Mouse (Mus musculus): ENCODE results near the gene Vdr. TPM values are rescaled to one million over a fixed set of nuclear protein-coding genes. Genes with fewer than 3 reads are reported as not detected.

Gene Vdr
- polyA plus RNA-seq, 1 experiment from 2014 or later = 2.6 TPM

DNA sequence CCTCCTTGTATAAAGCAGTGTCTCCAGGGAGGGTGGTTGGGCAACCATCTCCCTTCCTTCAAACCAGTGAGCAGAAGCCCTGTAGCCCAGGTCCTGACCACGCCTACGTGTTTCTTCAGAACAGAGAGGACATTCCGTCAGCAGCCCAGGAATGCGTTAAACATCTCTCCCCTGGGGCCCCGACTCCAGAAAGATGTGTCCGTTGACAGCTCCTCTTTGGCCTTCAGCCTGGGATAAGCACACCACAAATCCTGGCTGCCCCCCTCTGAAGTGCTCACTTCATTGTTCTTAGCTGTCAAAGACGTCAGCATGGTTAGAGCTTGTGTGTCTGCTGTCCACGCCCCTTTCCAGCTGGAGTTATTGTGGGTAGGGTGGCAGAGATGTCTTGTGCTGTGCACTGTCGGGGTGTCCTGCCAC lies 3.9 kb upstream of the Vdr start:
- no peaks in the 10 kb centered on the region for H3K9me3 ChIP-seq (ENCODE audit: low read length)
- DNase-seq (ENCODE audit: low spot score) (peak; percentile 91), ATAC-seq (peak; percentile 92)
- H3K4me3 ChIP-seq (ENCODE audit: low read depth, low read length) = no peak overlapping the region
- H3K36me3 ChIP-seq (ENCODE audit: insufficient read depth, low read length) = no peaks in the 10 kb centered on the region
- TF ChIP-seq CTCF (IDR thresholded peaks at IDR 0.05) (no peak), EP300 (IDR thresholded peaks at IDR 0.05) (peak; percentile 48; the same call in 1 of the 2 replicates)
- H3K9ac ChIP-seq (replicated peaks; ENCODE audit: low read depth) = no peak overlapping the region
- no peaks in the 10 kb centered on the region for H3K4me1 ChIP-seq (ENCODE audit: insufficient read depth, low read depth, low read length)
- H3K4me2 ChIP-seq (replicated peaks; ENCODE audit: low read depth, low read length) = 0 out of 2 replicates have a peak overlapping the region, but pooled peaks have one; percentile 20
- WGBS = 2% methylated on average over 9 of the region's 9 CpGs
- H3K27me3 ChIP-seq (replicated peaks; ENCODE audit: insufficient read depth, low read length) = no peaks in the 10 kb centered on the region
- H3K27ac ChIP-seq (ENCODE audit: low read length) = no peak overlapping the region

GRCm38 (mm10) chr15:97907801-97908751 lies 2.4 kb downstream of the Vdr start:
- no peaks in the 10 kb centered on the region for H3K9me3 ChIP-seq (ENCODE audit: low read length)
- no peaks in the 10 kb centered on the region for H3K36me3 ChIP-seq (ENCODE audit: insufficient read depth, low read length)
- no peak for TF ChIP-seq CTCF (IDR thresholded peaks at IDR 0.05)
- no peak for TF ChIP-seq EP300 (IDR thresholded peaks at IDR 0.05)
- peak; percentile 89 for DNase-seq (ENCODE audit: low spot score)
- peak overlapping the region; percentile 2; the same call in 1 of the 2 replicates for H3K27ac ChIP-seq (ENCODE audit: low read length)
- H3K4me1 ChIP-seq (ENCODE audit: insufficient read depth, low read depth, low read length) = no peaks in the 10 kb centered on the region
- peak overlapping the region; percentile 82 for H3K4me2 ChIP-seq (replicated peaks; ENCODE audit: low read depth, low read length)
- H3K27me3 ChIP-seq (replicated peaks; ENCODE audit: insufficient read depth, low read length) = no peaks in the 10 kb centered on the region
- H3K4me3 ChIP-seq (ENCODE audit: low read depth, low read length) = peak overlapping the region; percentile 46
- ATAC-seq = peak; percentile 90
- 2% methylated on average over 59 of the region's 59 CpGs for WGBS
- H3K9ac ChIP-seq (replicated peaks; ENCODE audit: low read depth) = peak overlapping the region; percentile 24; the same call in 1 of the 2 replicates

- H3K36me3 ChIP-seq (ENCODE audit: insufficient read depth, low read length) = no peaks in the 10 kb centered on the region
- no peaks in the 10 kb centered on the region for H3K4me1 ChIP-seq (ENCODE audit: insufficient read depth, low read depth, low read length)
- H3K27me3 ChIP-seq (replicated peaks; ENCODE audit: insufficient read depth, low read length) = no peaks in the 10 kb centered on the region
- ATAC-seq = 0 out of 2 replicates have a peak, but pooled peaks have one; percentile 22
- no peaks in the 10 kb centered on the region for H3K9me3 ChIP-seq (ENCODE audit: low read length)
- WGBS = 38% methylated on average over 5 of the region's 5 CpGs
- peak; percentile 62 for DNase-seq (ENCODE audit: low spot score)
- peak overlapping the region; percentile 46 for H3K4me3 ChIP-seq (ENCODE audit: low read depth, low read length)
- H3K9ac ChIP-seq (replicated peaks; ENCODE audit: low read depth) = no peak overlapping the region
- TF ChIP-seq CTCF (IDR thresholded peaks at IDR 0.05) = no peak
- no peak overlapping the region for H3K27ac ChIP-seq (ENCODE audit: low read length)
- H3K4me2 ChIP-seq (replicated peaks; ENCODE audit: low read depth, low read length) = peak overlapping the region; percentile 82
Measured at GRCm38 (mm10) chr15:97907202-97907601, 3.2 kb downstream of the Vdr start.

- no peak for ATAC-seq
- no peaks in the 10 kb centered on the region for H3K27me3 ChIP-seq (replicated peaks; ENCODE audit: insufficient read depth, low read length)
- H3K9me3 ChIP-seq (ENCODE audit: low read length) = no peaks in the 10 kb centered on the region
- H3K4me1 ChIP-seq (ENCODE audit: insufficient read depth, low read depth, low read length) = no peaks in the 10 kb centered on the region
- H3K4me3 ChIP-seq (ENCODE audit: low read depth, low read length) = no peak overlapping the region
- DNase-seq (ENCODE audit: low spot score) = no peak
- H3K9ac ChIP-seq (replicated peaks; ENCODE audit: low read depth) = no peak overlapping the region
- no peak for TF ChIP-seq EP300 (IDR thresholded peaks at IDR 0.05)
- no peak for TF ChIP-seq CTCF (IDR thresholded peaks at IDR 0.05)
- H3K36me3 ChIP-seq (ENCODE audit: insufficient read depth, low read length) = no peaks in the 10 kb centered on the region
- H3K27ac ChIP-seq (ENCODE audit: low read length) = no peak overlapping the region
- H3K4me2 ChIP-seq (replicated peaks; ENCODE audit: low read depth, low read length) = no peak overlapping the region
- WGBS = 69% methylated on average over 6 of the region's 6 CpGs
Measured at GRCm38 (mm10) chr15:97905281-97905680, 5.1 kb downstream of the Vdr start.

GRCm38 (mm10) chr15:97904339-97904991 lies 6.0 kb downstream of the Vdr start:
- Histone ChIP-seq H3K9ac (replicated peaks; ENCODE audit: low read depth) (no peak overlapping the region), H3K27ac (ENCODE audit: low read length) (no peak overlapping the region), H3K4me3 (ENCODE audit: low read depth, low read length) (no peak overlapping the region), H3K4me1 (ENCODE audit: insufficient read depth, low read depth, low read length) (no peaks in the 10 kb centered on the region), H3K36me3 (ENCODE audit: insufficient read depth, low read length) (no peaks in the 10 kb centered on the region), H3K4me2 (replicated peaks; ENCODE audit: low read depth, low read length) (no peak overlapping the region), H3K27me3 (replicated peaks; ENCODE audit: insufficient read depth, low read length) (no peaks in the 10 kb centered on the region), H3K9me3 (ENCODE audit: low read length) (no peaks in the 10 kb centered on the region)
- 33% methylated on average over 11 of the region's 11 CpGs for WGBS
- ATAC-seq (peak; percentile 25), DNase-seq (ENCODE audit: low spot score) (peak; percentile 28)
- TF ChIP-seq CTCF (IDR thresholded peaks at IDR 0.05) (0 out of 2 replicates have a peak, but pooled peaks have one; percentile 3), EP300 (IDR thresholded peaks at IDR 0.05) (no peak)

Data from lung, postnatal 0 days (tissue).